Mouse (Mus musculus): Measurements from ENCODE around the gene Ncs1. TPM values are rescaled to one million over a fixed set of nuclear protein-coding genes. Genes with fewer than 3 reads are reported as not detected.

Ncs1 gene
- polyA plus RNA-seq, 1 experiment, result 58.6 TPM

- H3K79me2 ChIP-seq (ENCODE audit: control insufficient read depth, insufficient read depth), result peaks cover 66% of the 10 kb centered on the region
- peaks cover 20% of the 10 kb centered on the region for H3K36me3 ChIP-seq (ENCODE audit: control insufficient read depth, insufficient read depth)
- H3K27me3 ChIP-seq (ENCODE audit: control insufficient read depth, insufficient read depth, insufficient read length), result no peaks in the 10 kb centered on the region
- H3ac ChIP-seq (ENCODE audit: control insufficient read depth, insufficient read length, low read depth), result no peak overlapping the region
- TF ChIP-seq CEBPB (IDR thresholded peaks at IDR 0.05; ENCODE audit: low read depth) (no peak), FOSL1 (IDR thresholded peaks at IDR 0.05; ENCODE audit: insufficient read depth, low read length, poor library complexity, severe bottlenecking) (no peak), MYOD1 (IDR thresholded peaks at IDR 0.05; ENCODE audit: control insufficient read depth, insufficient read length, low read depth) (no peak), CTCF (IDR thresholded peaks at IDR 0.05; ENCODE audit: control insufficient read depth, insufficient read depth, insufficient read length) (no peak), MAX (IDR thresholded peaks at IDR 0.05) (no peak), MYOG (IDR thresholded peaks at IDR 0.05; ENCODE audit: control insufficient read depth, extremely low read depth, insufficient read length) (no peak), USF1 (IDR thresholded peaks at IDR 0.05; ENCODE audit: low read depth) (no peak)
- no peak overlapping the region for H3K4me3 ChIP-seq (ENCODE audit: insufficient read depth, poor library complexity, severe bottlenecking)
- peaks cover 35% of the 10 kb centered on the region for H3K79me3 ChIP-seq (ENCODE audit: low read depth)
Observed at GRCm38 (mm10) chr2:31269847-31270246, 24.2 kb downstream of the Ncs1 start.

DNA sequence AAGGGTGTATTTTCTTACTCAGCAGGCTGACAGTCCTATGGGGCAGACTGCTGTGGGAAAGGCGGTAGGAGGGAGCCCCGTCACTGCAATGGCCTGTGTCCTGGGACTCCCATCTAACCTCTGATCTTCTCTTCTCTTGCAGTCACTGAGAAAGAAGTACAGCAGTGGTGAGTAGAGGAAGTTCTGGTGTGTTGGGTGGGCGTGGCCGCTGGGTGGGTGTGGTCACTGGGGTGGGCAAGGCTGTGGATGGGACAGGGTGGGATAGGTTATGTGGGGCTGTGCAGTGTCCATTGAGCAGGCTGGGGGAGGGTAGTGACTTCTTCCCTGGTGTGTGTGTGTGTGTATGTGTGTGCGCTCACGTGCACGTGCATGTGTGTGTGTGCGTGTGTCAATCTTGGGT is 24.8 kb downstream of the Ncs1 start:
- peaks cover 35% of the 10 kb centered on the region for H3K79me3 ChIP-seq (ENCODE audit: low read depth)
- H3K36me3 ChIP-seq (ENCODE audit: control insufficient read depth, insufficient read depth), result peaks cover 22% of the 10 kb centered on the region
- TF ChIP-seq MAX (IDR thresholded peaks at IDR 0.05), result no peak
- no peak for TF ChIP-seq CTCF (IDR thresholded peaks at IDR 0.05; ENCODE audit: control insufficient read depth, insufficient read depth, insufficient read length)
- no peak for TF ChIP-seq MYOG (IDR thresholded peaks at IDR 0.05; ENCODE audit: control insufficient read depth, extremely low read depth, insufficient read length)
- no peak overlapping the region for H3K4me3 ChIP-seq (ENCODE audit: insufficient read depth, poor library complexity, severe bottlenecking)
- no peak overlapping the region for H3ac ChIP-seq (ENCODE audit: control insufficient read depth, insufficient read length, low read depth)
- peaks cover 59% of the 10 kb centered on the region for H3K79me2 ChIP-seq (ENCODE audit: control insufficient read depth, insufficient read depth)
- no peaks in the 10 kb centered on the region for H3K27me3 ChIP-seq (ENCODE audit: control insufficient read depth, insufficient read depth, insufficient read length)

GRCm38 (mm10) chr2:31271071-31271470 is 25.4 kb downstream of the Ncs1 start:
- peak; percentile 3 for TF ChIP-seq CTCF (IDR thresholded peaks at IDR 0.05; ENCODE audit: control insufficient read depth, insufficient read depth, insufficient read length)
- no peak for TF ChIP-seq USF1 (IDR thresholded peaks at IDR 0.05; ENCODE audit: low read depth)
- TF ChIP-seq FOSL1 (IDR thresholded peaks at IDR 0.05; ENCODE audit: insufficient read depth, low read length, poor library complexity, severe bottlenecking), result no peak
- H3ac ChIP-seq (ENCODE audit: control insufficient read depth, insufficient read length, low read depth), result no peak overlapping the region
- H3K79me2 ChIP-seq (ENCODE audit: control insufficient read depth, insufficient read depth), result peaks cover 53% of the 10 kb centered on the region
- H3K36me3 ChIP-seq (ENCODE audit: control insufficient read depth, insufficient read depth), result peaks cover 25% of the 10 kb centered on the region
- H3K79me3 ChIP-seq (ENCODE audit: low read depth), result peaks cover 31% of the 10 kb centered on the region
- no peaks in the 10 kb centered on the region for H3K27me3 ChIP-seq (ENCODE audit: control insufficient read depth, insufficient read depth, insufficient read length)
- H3K4me3 ChIP-seq (ENCODE audit: insufficient read depth, poor library complexity, severe bottlenecking), result no peak overlapping the region

GRCm38 (mm10) chr2:31274993-31275392 is 29.4 kb downstream of the Ncs1 start:
- Histone ChIP-seq H3K36me3 (ENCODE audit: control insufficient read depth, insufficient read depth) (peaks cover 33% of the 10 kb centered on the region), H3K79me3 (ENCODE audit: low read depth) (peaks cover 4% of the 10 kb centered on the region), H3K79me2 (ENCODE audit: control insufficient read depth, insufficient read depth) (peaks cover 14% of the 10 kb centered on the region), H3K27me3 (ENCODE audit: control insufficient read depth, insufficient read depth, insufficient read length) (no peaks in the 10 kb centered on the region), H3ac (ENCODE audit: control insufficient read depth, insufficient read length, low read depth) (no peak overlapping the region), H3K4me3 (ENCODE audit: insufficient read depth, poor library complexity, severe bottlenecking) (no peak overlapping the region)
- TF ChIP-seq MAX (IDR thresholded peaks at IDR 0.05) (no peak), USF1 (IDR thresholded peaks at IDR 0.05; ENCODE audit: low read depth) (no peak), FOSL1 (IDR thresholded peaks at IDR 0.05; ENCODE audit: insufficient read depth, low read length, poor library complexity, severe bottlenecking) (no peak), CTCF (IDR thresholded peaks at IDR 0.05; ENCODE audit: control insufficient read depth, insufficient read depth, insufficient read length) (no peak), MYOD1 (IDR thresholded peaks at IDR 0.05; ENCODE audit: control insufficient read depth, insufficient read length, low read depth) (no peak), CEBPB (IDR thresholded peaks at IDR 0.05; ENCODE audit: low read depth) (no peak), MYOG (IDR thresholded peaks at IDR 0.05; ENCODE audit: control insufficient read depth, extremely low read depth, insufficient read length) (no peak)

DNA sequence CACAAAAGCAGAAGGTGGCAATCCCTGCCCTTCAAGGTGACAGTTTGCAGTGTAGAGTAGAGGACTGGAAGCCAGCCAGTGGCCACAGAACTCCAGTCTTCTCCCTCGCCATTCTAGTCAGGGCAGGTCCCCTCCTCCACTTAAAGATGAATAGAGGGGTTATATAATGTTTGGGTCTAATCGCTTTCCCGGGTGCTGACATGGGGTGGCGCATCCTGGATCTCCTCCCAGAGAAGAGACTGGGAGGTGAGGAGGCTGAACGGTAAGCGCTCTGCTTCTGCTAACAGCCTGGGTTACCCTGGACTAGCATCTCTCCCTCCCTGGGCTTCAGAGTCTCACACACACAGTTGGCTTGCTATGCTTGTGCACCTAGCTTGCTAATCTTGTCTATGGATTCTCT is 32.2 kb downstream of the Ncs1 start:
- H3K4me3 ChIP-seq (ENCODE audit: insufficient read depth, poor library complexity, severe bottlenecking), result no peak overlapping the region
- H3K79me3 ChIP-seq (ENCODE audit: low read depth), result no peaks in the 10 kb centered on the region
- H3K36me3 ChIP-seq (ENCODE audit: control insufficient read depth, insufficient read depth), result peaks cover 36% of the 10 kb centered on the region
- H3ac ChIP-seq (ENCODE audit: control insufficient read depth, insufficient read length, low read depth), result no peak overlapping the region
- H3K79me2 ChIP-seq (ENCODE audit: control insufficient read depth, insufficient read depth), result no peaks in the 10 kb centered on the region
- no peaks in the 10 kb centered on the region for H3K27me3 ChIP-seq (ENCODE audit: control insufficient read depth, insufficient read depth, insufficient read length)
- TF ChIP-seq FOSL1 (IDR thresholded peaks at IDR 0.05; ENCODE audit: insufficient read depth, low read length, poor library complexity, severe bottlenecking) (no peak), CEBPB (IDR thresholded peaks at IDR 0.05; ENCODE audit: low read depth) (no peak), CTCF (IDR thresholded peaks at IDR 0.05; ENCODE audit: control insufficient read depth, insufficient read depth, insufficient read length) (no peak), USF1 (IDR thresholded peaks at IDR 0.05; ENCODE audit: low read depth) (no peak), MAX (IDR thresholded peaks at IDR 0.05) (no peak)

DNA sequence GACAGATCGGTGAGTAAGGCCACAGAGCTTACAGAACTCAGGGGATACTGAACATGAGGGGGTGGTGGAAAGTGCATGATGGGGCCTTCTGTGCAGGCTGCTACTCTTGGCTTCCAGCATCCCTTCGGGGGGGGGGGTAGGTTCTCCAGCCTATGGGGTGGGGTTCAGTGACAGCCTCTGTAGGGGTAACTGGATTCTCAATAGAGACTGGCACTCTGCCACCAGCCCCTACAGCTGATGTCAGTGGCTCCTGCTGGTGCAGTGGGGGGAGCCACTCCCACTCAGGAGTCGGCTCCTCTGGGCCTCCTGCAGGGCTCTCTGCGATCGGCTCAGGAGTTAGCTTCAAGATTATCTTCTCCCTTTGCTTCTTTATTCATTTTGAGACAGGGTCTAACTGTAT is 32.9 kb downstream of the Ncs1 start:
- Histone ChIP-seq H3K27me3 (ENCODE audit: control insufficient read depth, insufficient read depth, insufficient read length) (no peaks in the 10 kb centered on the region), H3K36me3 (ENCODE audit: control insufficient read depth, insufficient read depth) (peaks cover 40% of the 10 kb centered on the region), H3K79me2 (ENCODE audit: control insufficient read depth, insufficient read depth) (no peaks in the 10 kb centered on the region), H3ac (ENCODE audit: control insufficient read depth, insufficient read length, low read depth) (no peak overlapping the region), H3K79me3 (ENCODE audit: low read depth) (no peaks in the 10 kb centered on the region), H3K4me3 (ENCODE audit: insufficient read depth, poor library complexity, severe bottlenecking) (no peak overlapping the region)
- TF ChIP-seq CTCF (IDR thresholded peaks at IDR 0.05; ENCODE audit: control insufficient read depth, insufficient read depth, insufficient read length) (no peak), USF1 (IDR thresholded peaks at IDR 0.05; ENCODE audit: low read depth) (no peak), CEBPB (IDR thresholded peaks at IDR 0.05; ENCODE audit: low read depth) (no peak), FOSL1 (IDR thresholded peaks at IDR 0.05; ENCODE audit: insufficient read depth, low read length, poor library complexity, severe bottlenecking) (no peak), MAX (IDR thresholded peaks at IDR 0.05) (no peak), MYOD1 (IDR thresholded peaks at IDR 0.05; ENCODE audit: control insufficient read depth, insufficient read length, low read depth) (no peak)

Measured in C2C12 (cell line).